Mouse (Mus musculus) heart, embryonic 14.5 days (tissue): ENCODE results near the gene S100a1. TPM values are rescaled to one million over a fixed set of nuclear protein-coding genes. Genes with fewer than 3 reads are reported as not detected.

ENCODE experiments used
- ATAC-seq: fragments of 200-750 bp; cut with Nextera tagmentation; 2 replicates; pipeline ENCODE4 v1.8.0; 2017; ENCODE audit warnings: low read depth, moderate TSS enrichment; ENCODE audit not compliant: insufficient number of reproducible peaks, insufficient read depth, low FRiP score
- H3K27ac ChIP-seq, 2 experiments: fragments of 200-500 bp in 1 of 2; fragments of 300-500 bp in 1 of 2; sonication (generic) in 1 of 2; replicated peaks in 1 of 2; 2 replicates each; pipeline ENCODE4 v1.5.1; 2012 to 2014; ENCODE audit warnings: low read depth in 2 of 2, low read length in 2 of 2, control low read depth in 1 of 2, mild to moderate bottlenecking in 1 of 2, mixed read lengths in 1 of 2; ENCODE audit not compliant: control insufficient read depth in 1 of 2, insufficient read depth in 1 of 2
- H3K27me3 ChIP-seq: fragments of 300-500 bp; sonication (generic); 2 replicates; pipeline ENCODE4 v1.6.1; 2014; ENCODE audit warnings: mild to moderate bottlenecking, low read length, control low read depth; ENCODE audit not compliant: control insufficient read depth, insufficient read depth
- H3K36me3 ChIP-seq: fragments of 300-500 bp; sonication (generic); 2 replicates; pipeline ENCODE4 v1.6.1; 2014; ENCODE audit warnings: mild to moderate bottlenecking, control low read depth, low read length, mixed read lengths; ENCODE audit not compliant: control insufficient read depth, insufficient read depth
- H3K4me1 ChIP-seq, 2 experiments: fragments of 200-500 bp in 1 of 2; fragments of 300-500 bp in 1 of 2; sonication (generic) in 1 of 2; 2 replicates each; pipeline ENCODE4 v1.6.1; 2012 to 2014; ENCODE audit warnings: low read length in 2 of 2, control low read depth in 1 of 2, mixed read lengths in 1 of 2; ENCODE audit not compliant: control insufficient read depth in 2 of 2, insufficient read depth in 2 of 2
- H3K4me2 ChIP-seq: fragments of 300-500 bp; sonication (generic); 2 replicates; pipeline ENCODE4 v1.6.1; 2014; ENCODE audit warnings: mild to moderate bottlenecking, low read length
- H3K4me3 ChIP-seq, 2 experiments: fragments of 200-500 bp in 1 of 2; fragments of 300-500 bp in 1 of 2; sonication (generic) in 1 of 2; 2 replicates each; pipeline ENCODE4 v1.5.1; 2012 to 2014; ENCODE audit warnings: low read length in 2 of 2, mild to moderate bottlenecking in 2 of 2, control low read depth in 1 of 2, low read depth in 1 of 2, moderate library complexity in 1 of 2; ENCODE audit not compliant: control insufficient read depth in 1 of 2, insufficient read depth in 1 of 2
- H3K9ac ChIP-seq: fragments of 300-500 bp; sonication (generic); 2 replicates; pipeline ENCODE4 v1.6.1; 2014; ENCODE audit warnings: mild to moderate bottlenecking, low read length
- H3K9me3 ChIP-seq: fragments of 300-500 bp; sonication (generic); 2 replicates; pipeline ENCODE4 v1.6.1; 2016; ENCODE audit warnings: low read length, control low read depth; ENCODE audit not compliant: control insufficient read depth
- WGBS: fragments of 180-500 bp; shearing (Covaris S2); extraction: QIAGEN DNeasy Blood & Tissue Kit; methylation state at CpG from one replicate; pipeline ENCODE4 v1.1.7; 2014; 5-methylcytosine and 5-hydroxymethylcytosine counted together
- polyA plus RNA-seq: library from polyadenylated mRNA; unstranded; fragments of >200 nt; fragmentation: Nextera tagmentation; extraction: Ambion mirVana; gene quantifications from 2 replicates; pipeline ENCODE4 v1.2.1, GENCODE M21; 2014

Gene S100a1
- polyA plus RNA-seq, 1 experiment from 2014 or later, result 319 TPM

DNA sequence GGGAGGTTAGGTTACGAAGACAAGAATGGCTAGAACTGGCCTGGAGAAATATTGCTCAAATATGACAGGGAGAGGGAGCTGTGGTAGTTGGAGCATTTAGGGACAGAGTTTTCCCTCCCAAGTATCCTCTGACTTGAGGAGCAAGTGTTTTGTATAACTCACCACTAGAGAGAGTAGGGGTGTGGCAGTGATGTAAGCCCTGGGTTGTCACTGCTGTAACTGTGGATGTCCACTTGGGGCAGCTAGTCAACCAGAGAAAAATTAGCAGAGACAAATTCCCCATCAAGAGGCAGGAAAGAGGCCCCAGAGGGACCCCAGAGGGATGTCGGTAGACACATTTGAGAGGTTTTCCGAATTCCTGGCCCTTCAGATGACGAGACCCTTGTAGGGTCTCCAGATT lies 11.2 kb upstream of the S100a1 start:
- H3K27me3 ChIP-seq, result no peaks in the 10 kb centered on the region
- H3K9ac ChIP-seq, result no peak overlapping the region
- peaks cover 20% of the 10 kb centered on the region; the same call in 1 of the 2 replicates for H3K36me3 ChIP-seq
- H3K4me1 ChIP-seq, result 0 out of 4 replicates have a peak, but pooled peaks cover 0 to 6% of the 10 kb centered on the region in 2 experiments
- ATAC-seq, result no peak
- H3K27ac ChIP-seq, result no peak overlapping the region
- 49% methylated on average over 4 of the region's 4 CpGs for WGBS
- no peak overlapping the region for H3K4me3 ChIP-seq
- H3K4me2 ChIP-seq, result no peak overlapping the region
- no peaks in the 10 kb centered on the region for H3K9me3 ChIP-seq

GRCm38 (mm10) chr3:90517711-90518110 lies 3.5 kb upstream of the S100a1 start:
- H3K4me3 ChIP-seq, result no peak overlapping the region
- no peak overlapping the region for H3K9ac ChIP-seq
- no peak overlapping the region for H3K4me2 ChIP-seq
- no peak overlapping the region for H3K27ac ChIP-seq
- no peaks in the 10 kb centered on the region for H3K27me3 ChIP-seq
- peaks cover 21% of the 10 kb centered on the region; the same call in 1 of the 2 replicates for H3K36me3 ChIP-seq
- WGBS, result 71% methylated on average over 4 of the region's 4 CpGs
- peaks cover 14 to 17% of the 10 kb centered on the region in 2 experiments for H3K4me1 ChIP-seq
- H3K9me3 ChIP-seq, result no peaks in the 10 kb centered on the region
- ATAC-seq, result no peak

- 0 out of 4 replicates have a peak overlapping the region, but pooled peaks of 1 of the 2 experiments have one; percentile 87 for H3K27ac ChIP-seq
- no peaks in the 10 kb centered on the region for H3K9me3 ChIP-seq
- H3K4me1 ChIP-seq, result peaks cover 14 to 20% of the 10 kb centered on the region in 2 experiments
- no peak overlapping the region for H3K4me3 ChIP-seq
- ATAC-seq, result no peak
- no peaks in the 10 kb centered on the region for H3K27me3 ChIP-seq
- H3K9ac ChIP-seq, result no peak overlapping the region
- peak overlapping the region; percentile 92 for H3K4me2 ChIP-seq
- 90% methylated on average over 4 of the region's 4 CpGs for WGBS
- peaks cover 22% of the 10 kb centered on the region; the same call in 1 of the 2 replicates for H3K36me3 ChIP-seq
These were observed 1.6 kb upstream of the S100a1 start for GRCm38 (mm10) chr3:90515789-90516188.

DNA sequence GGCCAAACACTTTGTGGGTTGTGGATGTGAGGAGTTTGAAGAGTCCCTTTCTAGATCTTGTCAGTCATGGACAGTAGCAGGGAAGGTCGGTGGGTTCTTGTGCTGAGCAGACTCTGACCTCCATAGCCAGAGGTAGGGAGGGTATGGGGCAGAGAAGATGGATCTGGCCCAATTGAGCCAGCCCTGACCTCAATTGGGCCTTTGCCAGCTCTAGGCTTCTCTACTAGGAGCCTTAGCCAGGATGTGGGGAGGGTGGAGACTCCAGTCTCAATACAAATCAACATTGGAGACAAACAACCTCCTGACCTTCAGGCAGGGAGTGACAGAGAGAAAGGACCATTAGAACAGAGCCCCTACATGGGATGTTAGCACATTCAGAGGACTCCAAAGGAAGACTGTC lies 1.1 kb upstream of the S100a1 start:
- peak overlapping the region in 1 of 2 experiments; percentile 87; a peak in 3 of 4 replicates for H3K27ac ChIP-seq
- H3K4me2 ChIP-seq, result peak overlapping the region; percentile 92
- peaks cover 22% of the 10 kb centered on the region; the same call in 1 of the 2 replicates for H3K36me3 ChIP-seq
- no peaks in the 10 kb centered on the region for H3K9me3 ChIP-seq
- peak overlapping the region; percentile 53 to 55 for H3K4me3 ChIP-seq
- no peak for ATAC-seq
- H3K4me1 ChIP-seq, result peaks cover 14 to 20% of the 10 kb centered on the region in 2 experiments
- no peaks in the 10 kb centered on the region for H3K27me3 ChIP-seq
- 28% methylated on average over 1 of the region's 1 CpGs for WGBS
- peak overlapping the region; percentile 79 for H3K9ac ChIP-seq

- Histone ChIP-seq H3K27ac (peak overlapping the region; percentile 77 to 87), H3K9me3 (no peaks in the 10 kb centered on the region), H3K4me2 (peak overlapping the region; percentile 92), H3K4me3 (peak overlapping the region; percentile 53 to 55), H3K27me3 (no peaks in the 10 kb centered on the region), H3K4me1 (peaks cover 14 to 20% of the 10 kb centered on the region in 2 experiments), H3K9ac (peak overlapping the region; percentile 79), H3K36me3 (peaks cover 22% of the 10 kb centered on the region; the same call in 1 of the 2 replicates)
- 0% methylated on average over 10 of the region's 10 CpGs for WGBS
- ATAC-seq, result peak; percentile 83
These were observed 499 bp upstream of the S100a1 start for GRCm38 (mm10) chr3:90514691-90515090.

DNA sequence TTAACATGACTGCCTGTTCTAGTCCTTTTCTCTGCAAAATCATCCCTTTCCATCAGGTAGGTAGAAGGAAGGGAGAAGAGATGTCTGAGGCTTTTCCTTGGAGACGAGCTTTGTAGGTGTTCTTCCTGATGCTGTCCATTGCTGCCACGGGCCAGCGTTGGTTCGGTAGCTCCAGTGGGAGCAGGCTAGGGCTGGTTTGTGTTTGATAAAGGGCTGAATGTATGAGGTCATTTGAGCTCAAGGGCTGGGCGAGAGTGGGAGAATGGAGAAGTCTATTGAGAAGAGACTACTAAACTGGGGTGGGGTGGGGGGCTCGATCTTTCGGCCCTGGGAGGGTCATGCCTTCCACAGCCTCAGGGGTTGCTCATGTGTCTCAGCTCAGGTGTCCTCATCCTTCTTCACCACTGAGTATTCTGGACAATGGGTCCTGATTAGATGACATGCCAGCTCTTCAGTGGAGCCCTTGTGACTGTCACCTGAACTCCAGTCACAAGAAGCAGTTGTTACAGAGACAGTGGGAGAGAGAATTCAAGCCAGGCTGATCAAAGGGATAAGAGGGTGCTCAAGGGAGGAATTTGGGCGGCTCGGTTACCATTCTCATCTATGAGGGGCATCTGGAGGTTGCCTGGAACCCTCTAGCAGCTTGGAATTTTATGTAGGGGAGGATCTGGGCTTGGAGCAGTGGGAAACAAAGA lies 1.1 kb downstream of the S100a1 start:
- Histone ChIP-seq H3K4me1 (peaks cover 14 to 21% of the 10 kb centered on the region in 2 experiments), H3K27ac (peak overlapping the region; percentile 77 to 87; a peak in 3 of 4 replicates), H3K9me3 (no peaks in the 10 kb centered on the region), H3K4me3 (peak overlapping the region; percentile 53 to 55), H3K9ac (peak overlapping the region; percentile 79), H3K36me3 (peaks cover 21% of the 10 kb centered on the region; the same call in 1 of the 2 replicates), H3K4me2 (peak overlapping the region; percentile 92), H3K27me3 (no peaks in the 10 kb centered on the region)
- no peak for ATAC-seq
- 58% methylated on average over 9 of the region's 9 CpGs for WGBS

- no peak overlapping the region for H3K4me3 ChIP-seq
- peaks cover 14 to 29% of the 10 kb centered on the region in 2 experiments for H3K4me1 ChIP-seq
- no peaks in the 10 kb centered on the region for H3K9me3 ChIP-seq
- H3K27ac ChIP-seq, result no peak overlapping the region
- no peak overlapping the region for H3K4me2 ChIP-seq
- ATAC-seq, result no peak
- no peak overlapping the region for H3K9ac ChIP-seq
- peaks cover 22% of the 10 kb centered on the region for H3K36me3 ChIP-seq
- 75% methylated on average over 5 of the region's 5 CpGs for WGBS
- H3K27me3 ChIP-seq, result no peaks in the 10 kb centered on the region
These were observed 1.9 kb downstream of the S100a1 start for GRCm38 (mm10) chr3:90512276-90512675.
